Mouse (Mus musculus) liver, postnatal 0 days (tissue): ENCODE measurements around the gene Senp2.

Experiments
- CTCF ChIP-seq: sonication (generic); IDR thresholded peaks from 2 replicates; pipeline ENCODE4 v1.5.1; 2016; ENCODE audit warnings: antibody characterized with exemption, low read depth
- EP300 ChIP-seq: IDR thresholded peaks from 2 replicates; pipeline ENCODE4 v1.6.1; 2016; ENCODE audit warnings: antibody characterized with exemption, low read depth, mild to moderate bottlenecking

GRCm38 (mm10) chr16:21996402-21996801 lies 12.9 kb upstream of the Senp2 start:
- TF ChIP-seq CTCF (no peak), EP300 (no peak)
